Mouse (Mus musculus) layer of hippocampus, adult 2 months (tissue): ENCODE results near the gene Nbr1. TPM values are rescaled to one million over a fixed set of nuclear protein-coding genes. Genes with fewer than 3 reads are reported as not detected.
A peak's percentile ranks its signal among the peaks of the same experiment; 100 is the strongest.

Experiments
- DNase-seq, 2 experiments: peaks; one replicate each; pipeline ENCODE4 v3.0.0; 2022; ENCODE audit warnings: low spot score in 2 of 2
- H3K27ac ChIP-seq: fragments of 200-600 bp; 2 replicates; pipeline ENCODE4 v1.8.1; 2022
- H3K4me3 ChIP-seq: fragments of 200-600 bp; 2 replicates; pipeline ENCODE4 v1.8.1; 2022; ENCODE audit warnings: mild to moderate bottlenecking
- CTCF ChIP-seq: fragments of 200-600 bp; conservative IDR thresholded peaks from 2 replicates; pipeline ENCODE4 v1.8.1; 2022; ENCODE audit warnings: antibody characterized with exemption, mild to moderate bottlenecking, moderate library complexity
- long read RNA-seq, 2 experiments: library from polyadenylated mRNA; stranded (forward); transcript quantifications; one replicate each; pipeline ENCODE4 v2.0.0; 2021; ENCODE audit warnings: borderline mapping rate in 2 of 2
- total RNA-seq, 2 experiments: library from RNA; stranded (reverse); gene quantifications; 2 replicates each; pipeline ENCODE4 v1.2.3; 2021

Nbr1 gene
- 100 to 1,000 TPM; 199 to 221 TPM for total RNA-seq
- long read RNA-seq, experiment 1, full-length matches to known transcripts = 27 of 63 reads
- long read RNA-seq, experiment 1, partial matches to known transcripts = 23 of 63 reads
- long read RNA-seq, experiment 1, other reads (novel, unspliced or antisense) = 13 of 63 reads
- long read RNA-seq, experiment 2, full-length matches to known transcripts = 48 of 128 reads
- long read RNA-seq, experiment 2, partial matches to known transcripts = 53 of 128 reads
- long read RNA-seq, experiment 2, other reads (novel, unspliced or antisense) = 27 of 128 reads

- peak; percentile 93 to 95 for DNase-seq
- no peak for TF ChIP-seq CTCF
- Histone ChIP-seq H3K27ac (peak within 1 kb of the TSS; percentile 98), H3K4me3 (peak within 1 kb of the TSS; percentile 82)
Observed at GRCm38 (mm10) chr11:101551751-101552475, at the start of gene Nbr1, which contains the start of gene Brca1. Gene Nbr1 (plus strand): TSS chr11:101552149. Gene Brca1 (minus strand): TSS chr11:101551955.

- peak in 1 of 2 experiments; percentile 29 for DNase-seq
- Histone ChIP-seq H3K27ac (peak overlapping the region; percentile 12; the same call in 1 of the 2 replicates), H3K4me3 (no peak overlapping the region)
- TF ChIP-seq CTCF = no peak
Observed at GRCm38 (mm10) chr11:101506269-101506780, 45.6 kb upstream of the Nbr1 start.

- TF ChIP-seq CTCF = no peak
- Histone ChIP-seq H3K4me3 (no peak overlapping the region), H3K27ac (no peak overlapping the region)
- no peak for DNase-seq
Observed at GRCm38 (mm10) chr11:101507090-101507489, 44.9 kb upstream of the Nbr1 start.

- peak; percentile 72 for TF ChIP-seq CTCF
- peak in 1 of 2 experiments; percentile 36 for DNase-seq
- Histone ChIP-seq H3K4me3 (no peak overlapping the region), H3K27ac (no peak overlapping the region)
Observed at GRCm38 (mm10) chr11:101518937-101519336, 33.0 kb upstream of the Nbr1 start.

- Histone ChIP-seq H3K27ac (no peak overlapping the region), H3K4me3 (no peak overlapping the region)
- DNase-seq = no peak
- TF ChIP-seq CTCF = no peak
Observed at GRCm38 (mm10) chr11:101519364-101519763, 32.6 kb upstream of the Nbr1 start.

- H3K4me3 ChIP-seq = no peak overlapping the region
- no peak for TF ChIP-seq CTCF
- no peak for DNase-seq
- H3K27ac ChIP-seq = no peak overlapping the region
Observed at GRCm38 (mm10) chr11:101524446-101524845, 27.5 kb upstream of the Nbr1 start.

- TF ChIP-seq CTCF = no peak
- H3K27ac ChIP-seq = no peak overlapping the region
- no peak for DNase-seq
- H3K4me3 ChIP-seq = no peak overlapping the region
Observed at GRCm38 (mm10) chr11:101525056-101525455, 26.9 kb upstream of the Nbr1 start.

GRCm38 (mm10) chr11:101525936-101526595 is 25.9 kb upstream of the Nbr1 start:
- H3K4me3 ChIP-seq = no peak overlapping the region
- TF ChIP-seq CTCF = no peak
- DNase-seq = peak; percentile 77 to 91
- H3K27ac ChIP-seq = peak overlapping the region; percentile 19; the same call in 1 of the 2 replicates

- Histone ChIP-seq H3K4me3 (no peak overlapping the region), H3K27ac (peak overlapping the region; percentile 16)
- DNase-seq = no peak
- TF ChIP-seq CTCF = no peak
Observed at GRCm38 (mm10) chr11:101526686-101527085, 25.3 kb upstream of the Nbr1 start.

- Histone ChIP-seq H3K27ac (no peak overlapping the region), H3K4me3 (no peak overlapping the region)
- DNase-seq = no peak
- no peak for TF ChIP-seq CTCF
Observed at GRCm38 (mm10) chr11:101543533-101543932, 8.4 kb upstream of the Nbr1 start.

- no peak overlapping the region for H3K27ac ChIP-seq
- H3K4me3 ChIP-seq = no peak overlapping the region
- TF ChIP-seq CTCF = no peak
- DNase-seq = peak in 1 of 2 experiments; percentile 65
Observed at GRCm38 (mm10) chr11:101544132-101544531, 7.8 kb upstream of the Nbr1 start.

GRCm38 (mm10) chr11:101548526-101548925 is 3.4 kb upstream of the Nbr1 start:
- TF ChIP-seq CTCF = no peak
- no peak overlapping the region for H3K27ac ChIP-seq
- no peak for DNase-seq
- no peak overlapping the region for H3K4me3 ChIP-seq
